Mouse (Mus musculus) bone marrow, adult 2 months (tissue): ENCODE measurements at regions not wholly inside any gene's neighbourhood (a gene's known extent, or its start where the extent isn't known, plus 50 kb on each side); places are given as distances from the start of the nearest gene placed in this dataset.

Source experiments
- CTCF ChIP-seq: fragments of 200-500 bp; IDR thresholded peaks from 2 replicates; pipeline ENCODE4 v1.5.1; 2011; ENCODE audit warnings: low read length, control low read depth; ENCODE audit not compliant: control insufficient read depth, insufficient read depth
- POLR2A ChIP-seq: fragments of 200-500 bp; IDR thresholded peaks from 2 replicates; pipeline ENCODE4 v1.6.1; 2011; ENCODE audit warnings: low read depth, mild to moderate bottlenecking, control low read depth, low read length, borderline replicate concordance; ENCODE audit not compliant: control insufficient read depth

- no peak for TF ChIP-seq CTCF
- no peak for TF ChIP-seq POLR2A
Measured at GRCm38 (mm10) chr4:56411024-56411636, 328.7 kb upstream of the Gm26657 start.
